Mouse (Mus musculus): ENCODE data around the gene Cmtm2a. TPM values are rescaled to one million over a fixed set of nuclear protein-coding genes. Genes with fewer than 3 reads are reported as not detected.

Gene Cmtm2a
- total RNA-seq (2023; ENCODE audit: inconsistent age): not detected in 4 replicates

DNA sequence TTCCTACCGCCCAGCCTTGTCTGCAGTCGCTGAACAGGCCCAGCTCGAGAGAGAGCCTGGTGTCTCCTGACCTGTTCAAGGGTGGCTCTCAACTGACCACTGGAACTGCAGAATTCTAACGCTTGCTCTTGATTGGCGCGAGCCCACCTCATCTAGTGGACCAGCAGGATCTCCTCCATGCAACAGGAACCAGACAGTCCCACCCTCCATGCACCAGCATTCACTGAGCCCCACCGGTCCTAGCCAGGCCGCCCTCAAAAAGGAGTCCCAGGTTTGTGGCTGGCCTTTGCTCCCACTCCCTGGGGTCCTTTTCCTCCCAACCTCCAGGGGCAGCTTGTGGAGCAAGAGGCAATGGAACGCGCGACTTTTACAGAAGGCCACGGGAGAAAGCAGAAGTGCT, at the start of gene Cmtm2a:
Gene Cmtm2a (minus strand): TSS at position 101 of the 400 bp plus-strand sequence.

DNA sequence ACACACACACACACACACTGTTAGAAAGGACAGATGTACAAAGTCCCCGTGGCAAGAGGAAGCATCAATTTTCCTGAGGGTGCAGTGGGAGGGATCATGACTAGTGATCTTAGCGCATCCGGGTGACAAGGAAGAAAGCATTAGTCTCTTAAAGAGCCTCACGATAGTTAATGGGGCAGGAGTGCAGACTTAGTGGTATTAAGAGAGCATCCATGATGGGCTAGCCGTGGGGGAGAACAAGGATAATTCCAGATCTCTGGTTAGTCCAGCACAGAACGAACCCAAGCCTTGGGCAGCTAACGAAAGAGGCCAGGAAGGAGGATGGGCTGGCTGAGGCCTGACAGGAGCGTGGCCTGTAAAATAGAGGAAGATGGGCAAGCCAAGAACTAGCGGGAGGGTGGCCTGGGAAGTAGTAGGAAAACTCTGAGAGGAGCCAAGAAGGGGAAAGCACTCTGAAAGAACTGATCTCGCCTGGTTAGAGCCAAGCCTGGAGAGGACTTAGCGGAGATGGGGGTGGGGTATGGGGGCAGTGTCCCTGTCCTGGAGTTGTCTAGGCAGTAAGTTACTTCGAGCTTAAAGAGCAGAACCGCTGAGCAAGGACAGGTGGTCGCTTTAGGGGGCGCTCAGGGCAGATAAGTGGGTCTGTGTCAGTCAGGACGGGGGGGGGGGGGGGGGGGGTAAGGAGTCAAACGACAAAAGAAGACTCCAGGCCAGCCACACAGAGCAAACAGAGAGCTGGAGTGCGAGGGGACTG, 46.4 kb upstream of the Cmtm2a start, which contains the start of gene Cmtm3:
Gene Cmtm3 (plus strand): TSS at position 182 of the 754 bp plus-strand sequence.

DNA sequence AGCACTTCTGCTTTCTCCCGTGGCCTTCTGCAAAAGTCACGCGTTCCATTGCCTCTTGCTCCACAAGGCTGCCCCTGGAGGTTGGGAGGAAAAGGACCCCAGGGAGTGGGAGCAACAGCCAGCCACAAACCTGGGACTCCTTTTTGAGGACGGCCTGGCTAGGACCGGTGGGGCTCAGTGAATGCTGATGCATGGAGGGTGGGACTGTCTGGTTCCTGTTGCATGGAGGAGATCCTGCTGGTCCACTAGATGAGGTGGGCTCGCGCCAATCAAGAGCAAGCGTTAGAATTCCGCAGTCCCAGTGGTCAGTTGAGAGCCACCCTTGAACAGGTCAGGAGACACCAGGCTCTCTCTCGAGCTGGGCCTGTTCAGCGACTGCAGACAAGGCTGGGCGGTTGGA, 28.9 kb upstream of the Cmtm2a start, which contains the start of gene Cmtm2b:
Gene Cmtm2b (plus strand): TSS at position 301 of the 400 bp plus-strand sequence.

DNA sequence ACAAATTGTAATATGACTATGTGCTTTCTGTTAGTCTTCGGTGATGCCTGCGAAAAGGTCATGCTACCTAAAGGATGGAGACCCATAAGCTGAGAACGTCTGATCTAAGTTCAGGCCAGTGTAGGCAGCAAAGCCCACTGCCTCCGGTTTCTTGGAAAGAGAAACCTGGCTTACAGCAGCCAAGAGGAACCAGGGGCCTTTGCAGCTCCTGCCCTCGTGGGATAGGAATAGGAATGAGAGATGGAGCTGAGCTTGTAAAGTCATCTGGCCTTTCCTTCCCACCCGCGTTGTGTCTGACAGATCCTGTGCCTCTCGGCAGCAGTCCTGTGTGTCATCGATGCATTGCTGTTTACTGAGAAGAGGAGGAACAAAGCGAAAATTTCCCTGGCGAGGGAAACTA, 28.3 kb upstream of the Cmtm2a start, which contains the start of gene Gm11020:
Gene Gm11020 (plus strand): TSS at position 301 of the 400 bp plus-strand sequence.

DNA sequence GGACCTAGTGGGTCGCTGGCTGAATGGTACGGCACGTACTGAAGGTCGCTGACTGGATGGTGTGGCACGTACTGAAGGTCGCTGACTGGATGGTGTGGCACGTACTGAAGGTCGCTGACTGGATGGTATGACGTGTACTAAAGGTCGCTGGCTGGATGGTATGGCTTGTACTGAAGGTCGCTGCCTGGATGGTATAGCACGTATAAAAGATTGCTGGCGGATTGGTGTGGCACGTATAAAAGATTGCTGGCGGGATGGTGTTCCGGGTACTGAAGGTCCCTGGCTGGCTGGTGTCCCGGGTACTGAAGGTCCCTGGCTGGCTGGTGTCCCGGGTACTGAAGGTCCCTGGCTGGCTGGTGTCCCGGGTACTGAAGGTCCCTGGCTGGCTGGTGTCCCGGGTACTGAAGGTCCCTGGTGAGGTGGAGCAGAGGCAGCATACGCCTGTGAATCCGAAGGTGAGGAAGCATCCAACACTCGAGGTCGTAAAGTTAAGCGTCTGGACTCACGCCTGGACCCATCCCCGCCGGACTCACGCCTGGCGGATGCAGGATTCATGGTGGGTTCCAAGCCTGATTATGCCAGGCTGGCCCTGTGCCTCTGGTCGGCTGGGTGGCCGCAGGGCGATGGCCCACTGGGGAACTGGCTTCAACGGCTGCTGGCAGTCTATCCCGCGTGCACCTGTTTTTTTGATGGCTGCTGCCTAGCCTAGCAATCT, 16.6 kb upstream of the Cmtm2a start, which contains the start of the genes Gm45711 and Cmtm1:
Gene Gm45711 (minus strand): TSS at position 641 of the 715 bp plus-strand sequence.
Gene Cmtm1 (minus strand): TSS at position 705 of the 715 bp plus-strand sequence.

DNA sequence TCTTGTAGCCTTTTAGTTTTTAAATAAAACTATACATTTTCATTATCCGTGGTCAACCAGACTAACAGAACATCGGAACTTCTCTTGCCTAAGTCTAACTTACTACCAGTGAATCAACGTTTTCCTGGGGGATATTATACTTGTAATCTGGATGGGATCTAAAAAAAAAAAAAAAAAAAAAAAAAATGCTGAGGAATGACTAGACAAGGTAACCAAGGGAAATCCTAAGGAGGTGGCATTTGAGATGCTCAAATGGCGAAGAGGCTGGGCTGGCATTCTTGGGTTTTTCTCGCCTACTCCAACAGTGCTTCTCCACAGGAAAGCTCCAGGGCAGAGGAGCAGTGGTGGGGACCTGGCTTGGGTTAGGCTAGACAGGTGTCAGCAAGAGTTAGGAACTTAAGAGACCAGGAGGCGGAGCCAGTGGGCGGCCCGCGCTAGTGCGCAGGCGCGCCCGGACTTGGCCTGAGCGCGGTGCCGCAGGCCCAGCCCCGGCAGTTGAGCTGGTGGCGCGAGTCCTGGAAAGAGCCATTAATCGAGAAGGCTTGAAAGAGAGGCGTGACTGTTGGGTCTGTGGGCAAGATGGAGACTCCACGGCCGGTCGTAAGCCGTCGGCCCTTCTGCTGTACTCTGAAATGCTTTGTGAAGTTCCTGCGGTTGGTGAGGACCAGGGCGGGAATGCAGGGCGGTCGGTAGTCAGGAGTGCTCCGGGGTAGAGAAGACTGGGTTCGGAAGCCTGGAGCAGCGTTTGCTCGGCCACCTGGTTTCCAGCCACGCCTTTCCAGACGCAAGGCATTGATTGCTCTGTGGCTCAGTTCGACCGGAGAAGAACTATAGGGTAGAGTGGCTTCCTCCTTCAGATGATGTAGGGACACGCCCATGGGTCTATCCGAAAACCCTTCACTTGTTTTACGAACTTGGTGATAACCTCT, 42.3 kb downstream of the Cmtm2a start, which contains the start of gene Cklf:
Gene Cklf (plus strand): TSS at position 423 of the 929 bp plus-strand sequence.

DNA sequence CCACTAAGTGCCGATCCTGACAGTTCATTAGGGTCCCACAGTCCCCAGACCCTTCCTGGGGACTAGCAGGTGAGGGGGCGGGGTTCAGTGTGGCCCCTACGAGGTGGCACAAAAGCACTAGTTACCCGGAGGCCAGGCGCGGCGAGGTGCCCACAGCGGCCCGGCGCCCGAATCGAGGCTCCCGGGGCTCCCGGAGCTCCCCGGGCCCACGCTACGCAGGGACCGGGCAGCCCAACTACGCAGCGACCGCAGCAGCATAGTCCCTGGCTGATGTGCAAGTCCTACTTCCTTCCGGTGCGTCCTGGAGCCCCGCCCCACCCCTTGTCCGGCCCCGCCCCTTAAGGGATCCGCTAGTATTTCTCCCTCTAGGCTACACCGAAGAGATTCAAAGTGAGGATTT, 44.7 kb downstream of the Cmtm2a start, which contains the start of gene Tk2:
Gene Tk2 (minus strand): TSS at position 283 of the 400 bp plus-strand sequence.

Other genes with a start within 250 kb of the Cmtm2a start
- 0.64 to 1.6 TPM (median 0.92 TPM) in 4 replicates for gene Cdh5, start 191.6 kb downstream of the Cmtm2a start, total RNA-seq (2023; ENCODE audit: inconsistent age)
- 0.38 TPM in 1 of 4 replicates, not detected in the others for gene Bean1, start 122.7 kb downstream of the Cmtm2a start, total RNA-seq (2023; ENCODE audit: inconsistent age)
- gene Tk2, start 44.6 kb downstream of the Cmtm2a start, total RNA-seq (2023; ENCODE audit: inconsistent age): 98.5 to 107 TPM (median 104 TPM) in 4 replicates
- gene Cklf, start 42.3 kb downstream of the Cmtm2a start, total RNA-seq (2023; ENCODE audit: inconsistent age): 66.5 to 76.0 TPM (median 67.5 TPM) in 4 replicates
- gene Gm45711, start 16.9 kb upstream of the Cmtm2a start, total RNA-seq (2023; ENCODE audit: inconsistent age): not detected in 4 replicates
- gene Cmtm1, start 17.0 kb upstream of the Cmtm2a start, total RNA-seq (2023; ENCODE audit: inconsistent age): not detected in 4 replicates
- not detected in 4 replicates for gene Gm11020, start 28.4 kb upstream of the Cmtm2a start, total RNA-seq (2023; ENCODE audit: inconsistent age)
- not detected in 4 replicates for gene Cmtm2b, start 29.0 kb upstream of the Cmtm2a start, total RNA-seq (2023; ENCODE audit: inconsistent age)
- 11.3 to 18.9 TPM (median 13.8 TPM) in 4 replicates for gene Cmtm3, start 46.2 kb upstream of the Cmtm2a start, total RNA-seq (2023; ENCODE audit: inconsistent age)
- gene Cmtm4, start 102.6 kb upstream of the Cmtm2a start, total RNA-seq (2023; ENCODE audit: inconsistent age): 0.48 to 0.72 TPM (median 0.60 TPM) in 4 replicates
- gene Dync1li2, start 149.9 kb upstream of the Cmtm2a start, total RNA-seq (2023; ENCODE audit: inconsistent age): 49.5 to 85.5 TPM (median 58.7 TPM) in 4 replicates
- 2.6 to 4.0 TPM (median 3.4 TPM) in 4 replicates for gene Terb1, start 216.7 kb upstream of the Cmtm2a start, total RNA-seq (2023; ENCODE audit: inconsistent age)
- gene Nae1, start 241.5 kb upstream of the Cmtm2a start, total RNA-seq (2023; ENCODE audit: inconsistent age): 35.0 to 43.0 TPM (median 39.4 TPM) in 4 replicates
- gene Car7, start 241.5 kb upstream of the Cmtm2a start, total RNA-seq (2023; ENCODE audit: inconsistent age): 1.1 to 1.5 TPM (median 1.3 TPM) in 4 replicates